8 mouse cellular contexts compared by ENCODE assay signal in genomic region chr17:36121352-36122020, GRCm38 (mm10). TPM values are rescaled to one million over a fixed set of nuclear protein-coding genes. Genes with fewer than 3 reads are reported as not detected.
DNase-seq lines count a peak whose midpoint lies in the region; ATAC-seq lines count a peak whose summit lies in the region.
"Not testable (repeated sequence)": the region's sequence is repeated elsewhere in the genome, so short reads cannot be mapped to it uniquely, and the experiment has no call there.
"Had no signal": no experiment of that assay in that cellular context is flagged by ENCODE, and none has a peak within 500 bp of the region (broad histone marks: within the 10 kb centered on the region; RNA-seq: fewer than 3 reads in every experiment).

Gm19684 (plus strand) TSS chr17:36121678.

- H3K4me1 ChIP-seq in embryonic facial prominence, embryonic 11.5 days (ENCODE audit: control insufficient read depth, insufficient read depth, low read length); intestine, embryonic 14.5 days (replicated peaks; ENCODE audit: control insufficient read depth, insufficient read depth, low read length): not testable (repeated sequence)

- H3K9me3 ChIP-seq in embryonic facial prominence, embryonic 11.5 days (replicated peaks; ENCODE audit: control insufficient read depth, low read length); intestine, embryonic 14.5 days (ENCODE audit: control insufficient read depth, low read length): not testable (repeated sequence)

- not testable (repeated sequence) for H3K9ac ChIP-seq in embryonic facial prominence, embryonic 11.5 days (replicated peaks; ENCODE audit: low read length); intestine, embryonic 14.5 days (ENCODE audit: low read length)

- H3K27me3 ChIP-seq in embryonic facial prominence, embryonic 11.5 days (ENCODE audit: control insufficient read depth, insufficient read depth, low read length): not testable (repeated sequence)
- H3K27me3 ChIP-seq in intestine, embryonic 14.5 days (replicated peaks; ENCODE audit: control insufficient read depth, insufficient read depth, low read length): peaks cover 21% of the 10 kb centered on the region

- not testable (repeated sequence) for H3K4me2 ChIP-seq in embryonic facial prominence, embryonic 11.5 days (ENCODE audit: low read depth, low read length)
- peak within 1 kb of the TSS; percentile 38 for H3K4me2 ChIP-seq in intestine, embryonic 14.5 days (ENCODE audit: low read length)

- H3K36me3 ChIP-seq in embryonic facial prominence, embryonic 11.5 days (replicated peaks; ENCODE audit: control insufficient read depth, insufficient read depth, low read depth, low read length); intestine, embryonic 14.5 days (ENCODE audit: control insufficient read depth, insufficient read depth, low read length): not testable (repeated sequence)

- not testable (repeated sequence) for ATAC-seq in embryonic facial prominence, embryonic 11.5 days (replicated peaks; ENCODE audit: insufficient number of reproducible peaks, low FRiP score, low TSS enrichment, low read depth)
- ATAC-seq in intestine, embryonic 14.5 days (replicated peaks; ENCODE audit: low FRiP score, low TSS enrichment, low read depth): peak; percentile 60; the same call in 1 of the 2 replicates

- not testable (repeated sequence) for H3K4me3 ChIP-seq in embryonic facial prominence, embryonic 11.5 days (ENCODE audit: low read depth, low read length); intestine, embryonic 14.5 days (ENCODE audit: low read depth, low read length)

- 5% methylated on average over 8 of the region's 8 CpGs for whole genome bisulfite sequencing in embryonic facial prominence, embryonic 11.5 days
- WGBS in intestine, embryonic 14.5 days: 4% methylated on average over 8 of the region's 8 CpGs

- peak; percentile 93 for DNase-seq in T-cell, adult 2 months (ENCODE audit: low spot score)
- peak; percentile 35 for DNase-seq in embryonic facial prominence, embryonic 11.5 days (ENCODE audit: low spot score)
- DNase-seq in heart, adult 8-10 months (ENCODE audit: low spot score): peak; percentile 91
- DNase-seq in intestine, embryonic 14.5 days (ENCODE audit: low spot score): not testable (repeated sequence)
- DNase-seq in left cerebral cortex, adult 9 months (ENCODE audit: low spot score in 2 of 2): peak; percentile 47 to 65
- DNase-seq in lung, postnatal 4 days: peak; percentile 37 to 62
- DNase-seq in right cerebral cortex, adult 18-20 months: peak; percentile 43

- not testable (repeated sequence) for H3K27ac ChIP-seq in embryonic facial prominence, embryonic 11.5 days (replicated peaks; ENCODE audit: low read depth, low read length); intestine, embryonic 14.5 days (ENCODE audit: low read depth)

RNA-seq across cellular contexts. Expression of gene Gm19684, which starts in this region (rescaled TPM):
- polyA plus RNA-seq in embryonic facial prominence, embryonic 11.5 days (2014; fragmentation: Nextera tagmentation; extraction: Ambion mirVana): not detected in 2 replicates
- under 1 TPM in 3 of 4 experiments, not detected in 1; 0.19 to 0.26 (median 0.25) TPM for total RNA-seq in heart, adult 8-10 months (2022)
- not detected in 2 replicates for polyA plus RNA-seq in intestine, embryonic 14.5 days (2014; fragmentation: Nextera tagmentation; extraction: Ambion mirVana)
- total RNA-seq: left cerebral cortex, adult 18-20 months had no signal

Comparison
In these comparisons a context has a peak if more than half of its experiments do, and no peak if none do; other contexts are left out.
1. Peak in DNase-seq in embryonic facial prominence, embryonic 11.5 days; RNA of the gene not detected or under 1 TPM.
2. Peak in DNase-seq in heart, adult 8-10 months; RNA of the gene not detected or under 1 TPM.
3. Peak in ATAC-seq and H3K4me2 ChIP-seq in intestine, embryonic 14.5 days; RNA of the gene not detected or under 1 TPM.